Mouse (Mus musculus) ES-E14 (cell line): ENCODE measurements at regions not wholly inside any gene's neighbourhood (a gene's known extent, or its start where the extent isn't known, plus 50 kb on each side); places are given as distances from the start of the nearest gene placed in this dataset.

Experiments
- HCFC1 ChIP-seq: IDR thresholded peaks from 2 replicates; pipeline ENCODE4 v1.6.1; 2012; ENCODE audit warnings: low read length, inconsistent platforms, borderline replicate concordance; ENCODE audit not compliant: insufficient read depth
- MAFK ChIP-seq: IDR thresholded peaks from 2 replicates; pipeline ENCODE4 v1.6.1; 2014; ENCODE audit warnings: mild to moderate bottlenecking, low read depth, low read length, inconsistent platforms; ENCODE audit not compliant: insufficient read depth
- ZNF384 ChIP-seq: IDR thresholded peaks from 2 replicates; pipeline ENCODE4 v1.6.1; 2012; ENCODE audit warnings: low read depth, low read length, inconsistent platforms

DNA sequence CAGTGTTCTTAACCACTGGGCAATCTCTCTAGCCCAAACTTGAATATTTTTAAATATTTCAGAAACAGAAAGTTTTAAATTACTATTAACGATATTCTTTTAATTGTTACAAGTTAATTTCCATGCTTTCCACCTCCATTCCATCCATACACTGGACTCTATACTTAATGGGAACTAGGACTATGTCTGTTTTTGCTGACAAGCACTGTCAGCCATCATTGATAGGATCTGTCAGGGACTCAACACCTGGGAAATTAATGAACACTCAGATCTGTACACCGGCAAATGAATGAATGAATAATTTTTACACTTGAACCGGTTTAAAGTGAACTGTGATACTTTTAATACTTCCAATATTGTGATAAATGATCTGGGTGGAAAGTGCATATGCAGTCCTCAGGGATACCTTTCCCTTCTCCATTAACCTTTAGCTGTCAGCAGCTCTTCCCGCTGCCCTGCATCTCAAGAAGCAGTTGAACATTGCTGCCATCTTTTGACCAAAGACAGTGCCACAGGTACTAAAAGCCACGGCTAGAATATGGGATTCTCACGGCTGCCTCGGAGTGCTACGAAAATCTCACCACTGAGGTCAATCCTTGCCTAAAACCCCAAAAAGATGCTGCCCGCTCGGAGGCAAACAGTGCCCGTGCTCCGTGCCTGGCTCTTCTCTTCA is 87.3 kb upstream of the Tmem260 start:
- TF ChIP-seq HCFC1 = no peak
- TF ChIP-seq MAFK = no peak
- no peak for TF ChIP-seq ZNF384
